Mouse (Mus musculus) heart, embryonic 11.5 days (tissue): Measurements from ENCODE around the gene Otud1. TPM values are rescaled to one million over a fixed set of nuclear protein-coding genes. Genes with fewer than 3 reads are reported as not detected.
A peak's percentile ranks its signal among the peaks of the same experiment; 100 is the strongest.

ENCODE experiments used
- ATAC-seq: fragments of 200-750 bp; cut with Nextera tagmentation; replicated peaks from 2 replicates; pipeline ENCODE4 v1.8.0; 2017; ENCODE audit warnings: moderate library complexity; ENCODE audit not compliant: insufficient number of reproducible peaks, low FRiP score, low TSS enrichment
- H3K27ac ChIP-seq: fragments of 300-500 bp; sonication (generic); 2 replicates; pipeline ENCODE4 v1.5.1; 2014; ENCODE audit warnings: mild to moderate bottlenecking, low read depth, low read length
- H3K27me3 ChIP-seq: fragments of 300-500 bp; sonication (generic); 2 replicates; pipeline ENCODE4 v1.6.1; 2014; ENCODE audit warnings: mild to moderate bottlenecking, low read length, mixed read lengths; ENCODE audit not compliant: control insufficient read depth, insufficient read depth
- H3K36me3 ChIP-seq: fragments of 300-500 bp; sonication (generic); 2 replicates; pipeline ENCODE4 v1.6.1; 2014; ENCODE audit warnings: mild to moderate bottlenecking, low read length, moderate library complexity, mixed read lengths; ENCODE audit not compliant: control insufficient read depth, insufficient read depth
- H3K4me1 ChIP-seq: fragments of 300-500 bp; sonication (generic); 2 replicates; pipeline ENCODE4 v1.6.1; 2014; ENCODE audit warnings: low read length; ENCODE audit not compliant: control insufficient read depth, insufficient read depth
- H3K4me2 ChIP-seq: fragments of 300-500 bp; sonication (generic); 2 replicates; pipeline ENCODE4 v1.6.1; 2014; ENCODE audit warnings: mild to moderate bottlenecking, moderate library complexity
- H3K4me3 ChIP-seq: fragments of 300-500 bp; sonication (generic); 2 replicates; pipeline ENCODE4 v1.5.1; 2014; ENCODE audit warnings: low read depth, low read length
- H3K9ac ChIP-seq: fragments of 300-500 bp; sonication (generic); 2 replicates; pipeline ENCODE4 v1.6.1; 2014; ENCODE audit warnings: mild to moderate bottlenecking, low read depth, low read length, moderate library complexity
- H3K9me3 ChIP-seq: fragments of 300-500 bp; sonication (generic); replicated peaks from 2 replicates; pipeline ENCODE4 v1.6.1; 2016; ENCODE audit warnings: low read length; ENCODE audit not compliant: control insufficient read depth
- WGBS: fragments of 180-500 bp; shearing (Covaris S2); extraction: QIAGEN DNeasy Blood & Tissue Kit; methylation state at CpG from one replicate; pipeline ENCODE4 v1.1.7; 2014; ENCODE audit not compliant: insufficient replicate concordance; 5-methylcytosine and 5-hydroxymethylcytosine counted together
- polyA plus RNA-seq: library from polyadenylated mRNA; unstranded; fragments of >200 nt; fragmentation: Nextera tagmentation; extraction: Ambion mirVana; gene quantifications from 2 replicates; pipeline ENCODE4 v1.2.1, GENCODE M21; 2014

Otud1 gene
- polyA plus RNA-seq, 1 experiment from 2014 or later = 6.3 TPM

GRCm38 (mm10) chr2:19645182-19645581, 12.4 kb upstream of the Otud1 start:
- WGBS = 49% methylated on average over 2 of the region's 2 CpGs
- no peak overlapping the region for H3K27ac ChIP-seq
- H3K4me1 ChIP-seq = no peaks in the 10 kb centered on the region
- H3K9ac ChIP-seq = no peak overlapping the region
- H3K4me3 ChIP-seq = no peak overlapping the region
- H3K27me3 ChIP-seq = no peaks in the 10 kb centered on the region
- no peak overlapping the region for H3K4me2 ChIP-seq
- H3K36me3 ChIP-seq = no peaks in the 10 kb centered on the region
- no peaks in the 10 kb centered on the region for H3K9me3 ChIP-seq
- no peak for ATAC-seq

DNA sequence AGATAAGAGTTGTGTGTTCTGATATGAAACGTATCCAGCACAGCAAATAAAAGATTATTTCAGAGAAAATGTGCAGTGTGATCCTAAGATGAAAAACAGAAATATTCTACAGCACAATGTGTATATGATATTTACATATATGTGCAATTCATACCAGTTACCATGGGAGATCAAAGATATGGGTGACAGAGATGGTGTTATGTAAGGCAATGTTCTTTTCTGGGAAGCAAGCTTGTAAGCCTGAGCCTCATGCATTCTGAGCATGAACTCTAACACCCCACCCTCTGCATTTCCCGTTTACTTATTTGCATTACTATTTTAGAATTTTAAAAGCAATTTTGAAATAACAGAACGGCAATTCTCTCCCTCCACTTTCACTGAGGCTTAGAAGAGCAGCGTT, 11.4 kb upstream of the Otud1 start:
- Histone ChIP-seq H3K4me2 (no peak overlapping the region), H3K4me1 (no peaks in the 10 kb centered on the region), H3K9me3 (no peaks in the 10 kb centered on the region), H3K27ac (no peak overlapping the region), H3K36me3 (no peaks in the 10 kb centered on the region), H3K9ac (no peak overlapping the region), H3K4me3 (no peak overlapping the region), H3K27me3 (no peaks in the 10 kb centered on the region)
- WGBS = 67% methylated on average over 4 of the region's 4 CpGs
- ATAC-seq = no peak

GRCm38 (mm10) chr2:19646910-19647309, 10.6 kb upstream of the Otud1 start:
- Histone ChIP-seq H3K9ac (no peak overlapping the region), H3K4me3 (no peak overlapping the region), H3K27me3 (no peaks in the 10 kb centered on the region), H3K36me3 (no peaks in the 10 kb centered on the region), H3K4me2 (no peak overlapping the region), H3K4me1 (no peaks in the 10 kb centered on the region), H3K9me3 (no peaks in the 10 kb centered on the region), H3K27ac (no peak overlapping the region)
- ATAC-seq = no peak
- WGBS = 4% methylated on average over 1 of the region's 1 CpGs

GRCm38 (mm10) chr2:19656436-19656835, 1.1 kb upstream of the Otud1 start:
- ATAC-seq = no peak
- Histone ChIP-seq H3K4me2 (peak overlapping the region; percentile 59), H3K27me3 (0 out of 2 replicates have a peak, but pooled peaks cover 6% of the 10 kb centered on the region), H3K9me3 (no peaks in the 10 kb centered on the region), H3K9ac (no peak overlapping the region), H3K4me1 (no peaks in the 10 kb centered on the region), H3K36me3 (no peaks in the 10 kb centered on the region), H3K4me3 (peak overlapping the region; percentile 87), H3K27ac (no peak overlapping the region)
- 29% methylated on average over 5 of the region's 5 CpGs for WGBS

DNA sequence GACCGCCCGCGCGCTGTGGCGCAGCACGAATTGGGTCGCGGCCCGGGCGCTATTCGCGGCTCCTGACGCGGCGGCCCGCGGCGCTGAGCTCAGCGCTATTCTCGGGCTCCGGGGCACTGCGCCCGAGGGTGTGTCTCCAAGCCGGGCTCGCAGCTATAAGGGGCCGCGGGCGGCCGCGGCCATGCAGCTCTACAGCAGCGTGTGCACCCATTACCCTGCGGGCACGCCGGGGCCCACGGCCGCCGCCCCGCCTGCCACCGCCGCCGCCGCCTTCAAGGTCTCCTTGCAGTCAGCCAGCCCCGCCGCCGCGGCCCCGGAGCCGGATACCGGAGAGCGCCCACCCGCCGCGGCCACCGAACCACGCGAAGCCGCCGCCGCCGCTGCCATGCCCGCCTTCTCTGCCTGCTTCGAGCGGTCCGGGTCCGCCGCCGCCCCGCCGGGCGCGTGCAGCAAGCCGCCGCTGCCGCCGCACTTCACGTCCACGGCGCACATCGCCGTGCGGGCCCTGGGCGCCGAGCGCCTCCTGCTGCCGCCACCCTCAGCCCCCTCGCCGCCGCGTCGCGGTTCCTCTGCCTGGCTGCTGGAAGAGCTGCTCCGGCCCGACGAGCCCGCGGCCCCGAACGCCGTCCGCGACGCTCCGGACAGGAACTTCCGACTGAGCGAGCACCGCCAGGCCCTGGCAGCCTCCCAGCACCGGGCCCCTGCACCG, 483 bp downstream of the Otud1 start:
- Histone ChIP-seq H3K27ac (peak overlapping the region; percentile 96), H3K4me1 (no peaks in the 10 kb centered on the region), H3K9ac (peak overlapping the region; percentile 96), H3K36me3 (no peaks in the 10 kb centered on the region), H3K27me3 (0 out of 2 replicates have a peak, but pooled peaks cover 6% of the 10 kb centered on the region), H3K9me3 (no peaks in the 10 kb centered on the region), H3K4me3 (peak overlapping the region; percentile 87), H3K4me2 (peak overlapping the region; percentile 59)
- under 1% methylated on average over 93 of the region's 108 CpGs for WGBS
- peak; percentile 80 for ATAC-seq

- Histone ChIP-seq H3K9me3 (no peaks in the 10 kb centered on the region), H3K36me3 (no peaks in the 10 kb centered on the region), H3K9ac (peak overlapping the region; percentile 96), H3K27ac (peak overlapping the region; percentile 96), H3K4me2 (peak overlapping the region; percentile 59), H3K27me3 (0 out of 2 replicates have a peak, but pooled peaks cover 6% of the 10 kb centered on the region), H3K4me3 (peak overlapping the region; percentile 87), H3K4me1 (no peaks in the 10 kb centered on the region; the same call in 1 of the 2 replicates)
- WGBS = under 1% methylated on average over 49 of the region's 49 CpGs
- ATAC-seq = no peak
These were observed 1.3 kb downstream of the Otud1 start for GRCm38 (mm10) chr2:19658661-19659384.

DNA sequence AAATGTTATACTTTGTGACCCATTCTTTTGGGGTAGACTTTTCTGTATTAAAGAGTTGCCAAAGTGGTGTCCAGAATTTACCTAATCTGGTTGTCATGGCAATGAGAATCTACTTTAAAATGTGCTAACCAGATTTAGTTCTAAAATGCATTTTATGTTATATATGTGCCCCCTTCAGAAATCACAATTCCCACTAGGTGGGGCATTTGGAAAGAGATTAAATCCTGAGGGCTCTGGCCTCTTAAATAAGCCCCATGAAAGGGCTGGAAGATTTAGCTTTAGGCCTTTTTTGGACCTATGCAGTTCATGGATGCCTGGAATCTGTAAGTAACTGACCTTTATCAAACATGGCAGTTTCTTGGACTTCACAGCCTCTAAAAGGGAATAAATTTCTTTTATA, 3.3 kb downstream of the Otud1 start:
- no peak for ATAC-seq
- Histone ChIP-seq H3K27ac (no peak overlapping the region), H3K9ac (no peak overlapping the region; the same call in 1 of the 2 replicates), H3K27me3 (no peaks in the 10 kb centered on the region), H3K4me3 (peak overlapping the region; percentile 20; the same call in 1 of the 2 replicates), H3K36me3 (no peaks in the 10 kb centered on the region), H3K4me1 (peaks cover 12% of the 10 kb centered on the region), H3K4me2 (peak overlapping the region; percentile 50), H3K9me3 (no peaks in the 10 kb centered on the region)

GRCm38 (mm10) chr2:19663146-19663848, 5.7 kb downstream of the Otud1 start:
- Histone ChIP-seq H3K36me3 (no peaks in the 10 kb centered on the region), H3K9me3 (no peaks in the 10 kb centered on the region), H3K4me1 (peaks cover 14% of the 10 kb centered on the region), H3K4me2 (no peak overlapping the region), H3K27me3 (no peaks in the 10 kb centered on the region), H3K4me3 (no peak overlapping the region), H3K9ac (no peak overlapping the region), H3K27ac (peak overlapping the region; percentile 42; the same call in 1 of the 2 replicates)
- WGBS = 34% methylated on average over 4 of the region's 4 CpGs
- peak; percentile 77 for ATAC-seq
